Mouse (Mus musculus): ENCODE measurements around the gene Spata22.
"Not testable (repeated sequence)": the region's sequence is repeated elsewhere in the genome, so short reads cannot be mapped to it uniquely, and the experiment has no call there.

Spata22 gene

GRCm38 (mm10) chr11:73329442-73329841, at the start of gene Spata22, which contains the start of the genes Aspa and Gm49340:
Gene Spata22, plus strand, starts transcription at chr11:73329741.
Gene Aspa, minus strand, starts transcription at chr11:73329596.
Gene Gm49340, plus strand, starts transcription at chr11:73329741.
- in situ Hi-C loops (cut with MboI; ENCODE audit: low sequenced_read_pairs) = no loop called here

DNA sequence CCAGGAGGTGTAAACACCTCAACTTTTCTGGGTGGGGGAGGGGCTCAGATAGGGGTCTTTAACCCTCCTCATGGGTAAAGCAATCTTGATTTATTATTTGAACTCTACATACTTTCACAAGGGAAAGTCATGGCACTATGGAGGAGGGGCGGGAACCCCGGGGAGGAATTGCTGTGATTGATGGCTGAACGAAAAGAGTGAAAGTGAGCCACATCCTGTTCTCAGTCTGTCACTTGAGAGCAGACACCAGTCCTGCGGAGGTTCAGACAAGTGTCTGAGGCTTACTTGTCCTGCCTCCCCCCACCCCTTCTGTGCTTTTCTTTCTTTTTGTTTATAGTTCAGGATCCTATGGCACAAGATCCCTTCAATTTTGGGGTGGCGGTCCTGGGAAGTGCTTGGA, 48.8 kb upstream of the Spata22 start:
- in situ Hi-C loops (cut with MboI; ENCODE audit: low sequenced_read_pairs) = no loop called here

- in situ Hi-C loops (cut with MboI; ENCODE audit: low sequenced_read_pairs) = no loop called here
Measured at GRCm38 (mm10) chr11:73281528-73282027, 48.0 kb upstream of the Spata22 start.

DNA sequence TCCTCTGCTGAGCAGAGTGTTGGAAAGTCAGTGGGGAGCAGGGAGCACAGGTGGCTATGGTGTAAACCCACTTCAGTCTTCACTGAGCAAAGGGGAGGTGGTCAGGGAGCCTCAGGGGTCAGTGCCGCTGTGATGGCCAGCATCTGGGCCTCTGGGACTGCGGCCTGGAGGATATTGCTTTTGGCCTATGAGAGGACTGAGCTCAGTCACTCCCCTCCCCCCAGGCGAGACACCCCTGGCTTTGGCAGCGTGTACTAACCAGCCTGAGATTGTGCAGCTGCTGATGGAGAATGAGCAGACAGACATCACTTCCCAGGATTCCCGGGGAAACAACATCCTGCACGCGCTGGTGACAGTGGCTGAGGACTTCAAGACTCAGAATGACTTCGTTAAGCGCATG, 46.2 kb upstream of the Spata22 start:
- in situ Hi-C loops (cut with MboI; ENCODE audit: low sequenced_read_pairs) = no loop called here

- in situ Hi-C loops (cut with MboI; ENCODE audit: low sequenced_read_pairs) = no loop called here
Measured at GRCm38 (mm10) chr11:73283926-73284325, 45.6 kb upstream of the Spata22 start.

DNA sequence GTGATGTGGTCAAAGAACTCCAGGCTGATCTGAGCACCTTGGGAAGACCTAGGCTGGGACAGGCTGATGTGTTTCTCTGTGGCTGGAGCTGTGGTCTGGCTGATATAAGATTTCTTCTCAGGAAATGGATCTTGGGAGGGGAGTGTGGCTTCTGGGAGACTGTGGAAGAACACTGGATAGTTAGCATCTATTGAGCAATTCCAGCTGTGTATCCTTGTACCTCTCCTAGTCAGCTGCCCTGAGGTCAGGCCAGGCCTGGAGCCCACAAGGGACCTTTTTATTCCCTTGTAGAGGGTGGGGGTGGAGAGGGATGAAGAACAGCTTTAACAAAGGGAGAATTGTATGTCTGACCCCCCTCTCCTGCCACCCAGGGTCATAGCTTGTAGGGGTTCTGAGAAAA, 45.2 kb upstream of the Spata22 start:
- in situ Hi-C loops (cut with MboI; ENCODE audit: low sequenced_read_pairs) = no loop called here

- in situ Hi-C loops (cut with MboI; ENCODE audit: low sequenced_read_pairs) = no loop called here
Measured at GRCm38 (mm10) chr11:73289621-73290020, 39.9 kb upstream of the Spata22 start.

GRCm38 (mm10) chr11:73303123-73303522, 26.4 kb upstream of the Spata22 start:
- in situ Hi-C loops (cut with MboI; ENCODE audit: low sequenced_read_pairs) = no loop called here

- in situ Hi-C loops (cut with MboI; ENCODE audit: low sequenced_read_pairs) = no loop called here
Measured at GRCm38 (mm10) chr11:73315961-73316360, 13.6 kb upstream of the Spata22 start.

GRCm38 (mm10) chr11:73318581-73318980, 11.0 kb upstream of the Spata22 start:
- in situ Hi-C loops (cut with MboI; ENCODE audit: low sequenced_read_pairs) = not testable (repeated sequence)

DNA sequence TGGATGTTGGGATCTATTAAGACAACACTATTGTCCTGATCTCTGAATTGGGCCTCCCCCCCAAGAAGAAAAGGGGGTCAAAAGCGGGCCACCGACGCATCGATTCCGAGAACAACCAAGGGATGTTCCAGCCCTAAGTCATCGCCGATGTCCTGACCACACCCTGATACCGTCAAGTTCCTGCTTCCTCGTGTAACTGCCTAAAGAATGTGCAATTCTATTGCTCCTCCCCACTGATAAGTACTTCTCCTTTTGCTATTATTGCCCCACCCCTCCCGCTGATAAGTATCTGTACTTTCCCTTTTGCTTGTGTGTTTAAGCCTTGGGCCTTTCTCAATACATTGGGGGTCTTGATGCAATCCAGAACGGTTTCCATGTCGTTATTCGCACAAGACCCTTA, 8.5 kb upstream of the Spata22 start:
- in situ Hi-C loops (cut with MboI; ENCODE audit: low sequenced_read_pairs) = not testable (repeated sequence)

DNA sequence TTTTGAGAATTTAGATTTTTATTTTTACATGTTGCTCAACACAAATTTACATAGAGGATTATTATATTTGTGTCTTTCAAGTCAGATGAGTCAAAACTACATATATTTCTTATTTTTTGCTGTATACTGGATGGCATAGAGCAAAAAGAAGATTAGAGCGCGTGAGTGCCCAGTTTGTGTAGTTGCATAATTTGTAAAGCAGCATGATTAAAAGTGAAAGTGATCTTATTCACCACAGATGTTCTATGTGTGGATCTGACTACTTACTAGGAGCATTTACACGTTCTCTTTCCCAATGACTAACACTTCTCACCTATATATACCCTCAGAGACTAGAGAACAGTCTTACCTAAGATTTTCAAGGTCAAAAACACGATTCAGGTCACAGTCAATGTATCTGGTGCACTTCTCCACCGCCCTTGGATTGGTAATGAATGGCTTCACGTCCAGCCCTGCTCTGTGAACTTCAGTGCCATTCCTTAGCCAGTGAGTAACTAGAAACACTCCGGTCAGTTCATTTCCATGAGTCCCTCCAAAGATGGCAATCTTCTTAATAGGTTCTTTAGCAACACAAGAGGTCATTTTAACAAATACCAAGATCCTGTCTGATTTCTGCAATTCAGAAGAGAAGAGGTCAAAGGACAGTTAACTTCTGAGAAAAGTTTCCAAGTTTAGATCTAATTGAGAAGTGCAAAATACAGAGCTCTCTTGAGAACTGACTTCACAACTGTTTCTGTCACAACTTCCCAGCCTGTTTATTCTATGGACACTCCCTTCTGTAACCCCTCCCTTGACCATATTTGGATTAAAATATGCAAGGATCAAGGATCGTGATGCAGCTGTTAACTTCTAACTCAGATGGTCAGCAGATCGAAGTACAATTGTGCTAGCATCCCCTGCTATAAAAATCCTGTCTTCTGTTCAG, 5.4 kb upstream of the Spata22 start:
- in situ Hi-C loops (cut with MboI; ENCODE audit: low sequenced_read_pairs) = no loop called here

- in situ Hi-C loops (cut with MboI; ENCODE audit: low sequenced_read_pairs) = no loop called here
Measured at GRCm38 (mm10) chr11:73326485-73326886, 3.1 kb upstream of the Spata22 start.

DNA sequence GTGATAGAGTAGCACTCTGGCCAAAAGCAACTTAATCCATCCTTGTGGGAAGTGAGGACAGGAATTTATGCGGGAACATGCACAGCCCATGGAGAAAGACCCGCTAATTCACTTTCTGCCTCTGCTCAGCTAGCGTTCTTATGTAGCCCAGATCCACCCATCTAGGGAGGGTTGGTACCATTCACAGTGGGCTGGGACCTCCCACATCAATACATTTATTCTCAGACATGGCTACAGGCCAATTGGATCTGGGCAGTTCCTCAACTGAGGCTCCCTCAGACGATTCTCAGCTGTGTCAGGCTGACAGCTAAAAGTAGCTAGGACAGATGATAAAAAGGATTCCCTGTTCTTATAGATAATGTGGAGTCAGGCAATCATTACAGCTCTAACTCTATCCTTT, 2.2 kb upstream of the Spata22 start:
- in situ Hi-C loops (cut with MboI; ENCODE audit: low sequenced_read_pairs) = no loop called here

- in situ Hi-C loops (cut with MboI; ENCODE audit: low sequenced_read_pairs) = no loop called here
Measured at GRCm38 (mm10) chr11:73333357-73333756, 3.8 kb downstream of the Spata22 start.

- in situ Hi-C loops (cut with MboI; ENCODE audit: low sequenced_read_pairs) = no loop called here
Measured at GRCm38 (mm10) chr11:73336919-73337318, 7.4 kb downstream of the Spata22 start.

GRCm38 (mm10) chr11:73350483-73350882, 20.9 kb downstream of the Spata22 start, which contains the start of gene Olfr20:
Gene Olfr20, plus strand, starts transcription at chr11:73350783.
- in situ Hi-C loops (cut with MboI; ENCODE audit: low sequenced_read_pairs) = no loop called here

DNA sequence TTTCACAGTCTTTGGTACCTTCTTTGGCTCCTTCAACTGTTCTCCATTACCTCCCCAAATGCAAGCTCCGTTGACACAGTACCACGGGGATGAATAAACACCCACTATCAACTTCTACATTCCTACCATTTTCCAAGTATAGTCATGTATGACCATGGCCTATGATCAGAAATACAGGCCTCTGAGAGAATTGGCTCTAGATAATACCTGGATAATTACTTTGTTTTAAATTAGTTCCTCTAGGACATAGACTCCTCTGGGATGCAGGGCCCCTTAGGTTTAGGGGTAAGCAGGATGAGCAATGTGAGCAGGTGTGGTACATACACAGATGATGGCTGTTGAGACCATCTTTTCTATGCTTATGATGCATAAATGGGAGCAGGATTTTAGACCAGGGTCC, 41.4 kb downstream of the Spata22 start, which contains the start of gene Olfr376:
TSS of gene Olfr376 (plus strand) at position 301 of the 400 bp plus-strand sequence.
- in situ Hi-C loops (cut with MboI; ENCODE audit: low sequenced_read_pairs) = no loop called here

GRCm38 (mm10) chr11:73395374-73395773, 65.8 kb downstream of the Spata22 start:
- in situ Hi-C loops (cut with MboI; ENCODE audit: low sequenced_read_pairs) = no loop called here
